In genomic region chr5:145205041-145205440, GRCm38 (mm10) we compare ENCODE assay signal across 8 mouse cellular contexts. TPM values are rescaled to one million over a fixed set of nuclear protein-coding genes. Genes with fewer than 3 reads are reported as not detected.
A peak's percentile ranks its signal among the peaks of the same experiment; 100 is the strongest.
DNase-seq lines count a peak whose midpoint lies in the region; ATAC-seq and TF ChIP-seq lines count a peak whose summit lies in the region.

No protein-coding gene starts in this region.

- no peak for TF ChIP-seq CTCF in midbrain, postnatal 0 days (IDR thresholded peaks at IDR 0.05)

- no peak for ATAC-seq in kidney, embryonic 15.5 days (replicated peaks; ENCODE audit: low FRiP score)
- no peak for ATAC-seq in intestine, embryonic 15.5 days
- no peak for ATAC-seq in midbrain, postnatal 0 days (ENCODE audit: low FRiP score)

- peaks cover 26% of the 10 kb centered on the region for H3K36me3 ChIP-seq in kidney, embryonic 15.5 days
- peaks cover 30% of the 10 kb centered on the region for H3K36me3 ChIP-seq in embryonic facial prominence, embryonic 10.5 days (replicated peaks)
- H3K36me3 ChIP-seq in intestine, embryonic 15.5 days, result 0 out of 2 replicates have a peak, but pooled peaks cover 2% of the 10 kb centered on the region
- peaks cover under 1% of the 10 kb centered on the region; the same call in 1 of the 2 replicates for H3K36me3 ChIP-seq in midbrain, postnatal 0 days (ENCODE audit: insufficient read depth, low read length)

- peak overlapping the region; percentile 60 for H3K4me3 ChIP-seq in kidney, embryonic 15.5 days (replicated peaks)
- H3K4me3 ChIP-seq in embryonic facial prominence, embryonic 10.5 days, result peak overlapping the region; percentile 73
- H3K4me3 ChIP-seq in intestine, embryonic 15.5 days (replicated peaks), result peak overlapping the region; percentile 60
- H3K4me3 ChIP-seq in midbrain, postnatal 0 days (ENCODE audit: low read depth, low read length), result peak overlapping the region; percentile 52

- no peaks in the 10 kb centered on the region for H3K9me3 ChIP-seq in kidney, embryonic 15.5 days (replicated peaks)
- H3K9me3 ChIP-seq in embryonic facial prominence, embryonic 10.5 days, result no peaks in the 10 kb centered on the region
- no peaks in the 10 kb centered on the region for H3K9me3 ChIP-seq in intestine, embryonic 15.5 days
- H3K9me3 ChIP-seq in midbrain, postnatal 0 days (ENCODE audit: low read length), result no peaks in the 10 kb centered on the region

- no peak for DNase-seq in kidney, adult 18-20 months
- no peak for DNase-seq in embryonic facial prominence, embryonic 10.5 days (ENCODE audit: low spot score)
- DNase-seq in midbrain, postnatal 0 days (ENCODE audit: low spot score), result no peak
- DNase-seq in gastrocnemius, postnatal 25 days, result no peak
- no peak for DNase-seq in natural killer cell, adult 2 months (ENCODE audit: low spot score in 2 of 2)
- DNase-seq in spleen, postnatal 14 days (ENCODE audit: low spot score in 2 of 2), result no peak

- no peaks in the 10 kb centered on the region for H3K27me3 ChIP-seq in kidney, embryonic 15.5 days
- no peaks in the 10 kb centered on the region for H3K27me3 ChIP-seq in embryonic facial prominence, embryonic 10.5 days (replicated peaks; ENCODE audit: low read depth, poor library complexity, severe bottlenecking)
- no peaks in the 10 kb centered on the region for H3K27me3 ChIP-seq in intestine, embryonic 15.5 days (replicated peaks)
- no peaks in the 10 kb centered on the region for H3K27me3 ChIP-seq in midbrain, postnatal 0 days (ENCODE audit: insufficient read depth, low read length)

- no peak overlapping the region for H3K27ac ChIP-seq in kidney, embryonic 15.5 days
- H3K27ac ChIP-seq in embryonic facial prominence, embryonic 10.5 days (replicated peaks), result no peak overlapping the region
- H3K27ac ChIP-seq in intestine, embryonic 15.5 days, result no peak overlapping the region
- no peak overlapping the region for H3K27ac ChIP-seq in midbrain, postnatal 0 days (ENCODE audit: low read depth, low read length)

- H3K4me2 ChIP-seq in kidney, embryonic 15.5 days, result peak overlapping the region; percentile 72
- H3K4me2 ChIP-seq in intestine, embryonic 15.5 days (replicated peaks), result peak overlapping the region; percentile 71
- peak overlapping the region; percentile 58 for H3K4me2 ChIP-seq in midbrain, postnatal 0 days (ENCODE audit: low read depth, low read length, poor library complexity, severe bottlenecking)

- WGBS in kidney, embryonic 15.5 days, result 25% methylated on average over 9 of the region's 9 CpGs
- 28% methylated on average over 9 of the region's 9 CpGs for WGBS in embryonic facial prominence, embryonic 10.5 days
- WGBS in intestine, embryonic 15.5 days, result 17% methylated on average over 9 of the region's 9 CpGs
- whole genome bisulfite sequencing in midbrain, postnatal 0 days, result 23% methylated on average over 9 of the region's 9 CpGs

- H3K9ac ChIP-seq in kidney, embryonic 15.5 days, result peak overlapping the region; percentile 47
- H3K9ac ChIP-seq in intestine, embryonic 15.5 days, result peak overlapping the region; percentile 54; the same call in 1 of the 2 replicates
- peak overlapping the region; percentile 42; the same call in 1 of the 2 replicates for H3K9ac ChIP-seq in midbrain, postnatal 0 days (replicated peaks; ENCODE audit: low read length, poor library complexity, severe bottlenecking)

- H3K4me1 ChIP-seq in kidney, embryonic 15.5 days, result peaks cover 24% of the 10 kb centered on the region
- peaks cover 28% of the 10 kb centered on the region for H3K4me1 ChIP-seq in embryonic facial prominence, embryonic 10.5 days
- peaks cover 16% of the 10 kb centered on the region for H3K4me1 ChIP-seq in intestine, embryonic 15.5 days (replicated peaks)
- peaks cover 10% of the 10 kb centered on the region; the same call in 1 of the 2 replicates for H3K4me1 ChIP-seq in midbrain, postnatal 0 days (ENCODE audit: insufficient read depth, low read length)

RNA-seq across cellular contexts. Expression of gene Zkscan5, which starts 0.7 kb away (rescaled TPM):
- 14.1 and 14.4 TPM in 2 replicates for polyA plus RNA-seq in kidney, embryonic 15.5 days (2015; fragmentation: Nextera tagmentation; extraction: Ambion mirVana)
- 17.8 and 19.5 TPM in 2 replicates for polyA plus RNA-seq in embryonic facial prominence, embryonic 10.5 days (2016; fragmentation: Nextera tagmentation; extraction: Ambion mirVana)
- 9.7 and 10.3 TPM in 2 replicates for polyA plus RNA-seq in intestine, embryonic 15.5 days (2015; fragmentation: Nextera tagmentation; extraction: Ambion mirVana)
- total RNA-seq in midbrain, postnatal 0 days (2014; rRNA removed), result 17.7 and 19.4 TPM in 2 replicates
- polyA plus RNA-seq in midbrain, postnatal 0 days (2015; fragmentation: Nextera tagmentation; extraction: Ambion mirVana), result 12.8 and 13.3 TPM in 2 replicates
- 1 to 10 TPM; 6.7 to 6.9 TPM for total RNA-seq in gastrocnemius, postnatal 25 days (2021)

RNA-seq across cellular contexts. Expression of gene Zkscan14, which starts 3.4 kb away (rescaled TPM):
- 8.1 and 9.9 TPM in 2 replicates for polyA plus RNA-seq in kidney, embryonic 15.5 days (2015; fragmentation: Nextera tagmentation; extraction: Ambion mirVana)
- 7.1 and 9.0 TPM in 2 replicates for polyA plus RNA-seq in embryonic facial prominence, embryonic 10.5 days (2016; fragmentation: Nextera tagmentation; extraction: Ambion mirVana)
- 7.8 and 9.5 TPM in 2 replicates for polyA plus RNA-seq in intestine, embryonic 15.5 days (2015; fragmentation: Nextera tagmentation; extraction: Ambion mirVana)
- 6.6 and 11.1 TPM in 2 replicates for total RNA-seq in midbrain, postnatal 0 days (2014; rRNA removed)
- polyA plus RNA-seq in midbrain, postnatal 0 days (2015; fragmentation: Nextera tagmentation; extraction: Ambion mirVana), result 9.9 and 11.1 TPM in 2 replicates
- 1 to 10 TPM; 7.8 to 9.7 TPM for total RNA-seq in gastrocnemius, postnatal 25 days (2021)

RNA-seq across cellular contexts. Expression of gene Atp5j2, which starts 13.2 kb away (rescaled TPM):
- 744 and 779 TPM in 2 replicates for polyA plus RNA-seq in kidney, embryonic 15.5 days (2015; fragmentation: Nextera tagmentation; extraction: Ambion mirVana)
- polyA plus RNA-seq in embryonic facial prominence, embryonic 10.5 days (2016; fragmentation: Nextera tagmentation; extraction: Ambion mirVana), result 523 and 540 TPM in 2 replicates
- 899 and 947 TPM in 2 replicates for polyA plus RNA-seq in intestine, embryonic 15.5 days (2015; fragmentation: Nextera tagmentation; extraction: Ambion mirVana)
- total RNA-seq in midbrain, postnatal 0 days (2014; rRNA removed), result 123 and 139 TPM in 2 replicates
- 634 and 667 TPM in 2 replicates for polyA plus RNA-seq in midbrain, postnatal 0 days (2015; fragmentation: Nextera tagmentation; extraction: Ambion mirVana)
- total RNA-seq in gastrocnemius, postnatal 25 days (2021), result 100 to 1,000 TPM; 674 to 757 TPM

RNA-seq across cellular contexts. Expression of gene Zfp655, which starts 26.5 kb away (rescaled TPM):
- polyA plus RNA-seq in kidney, embryonic 15.5 days (2015; fragmentation: Nextera tagmentation; extraction: Ambion mirVana), result 31.3 and 34.5 TPM in 2 replicates
- 31.2 and 31.4 TPM in 2 replicates for polyA plus RNA-seq in embryonic facial prominence, embryonic 10.5 days (2016; fragmentation: Nextera tagmentation; extraction: Ambion mirVana)
- 33.1 and 38.6 TPM in 2 replicates for polyA plus RNA-seq in intestine, embryonic 15.5 days (2015; fragmentation: Nextera tagmentation; extraction: Ambion mirVana)
- total RNA-seq in midbrain, postnatal 0 days (2014; rRNA removed), result 24.0 and 36.9 TPM in 2 replicates
- 23.1 and 25.6 TPM in 2 replicates for polyA plus RNA-seq in midbrain, postnatal 0 days (2015; fragmentation: Nextera tagmentation; extraction: Ambion mirVana)
- 10 to 100 TPM; 10.9 to 12.6 TPM for total RNA-seq in gastrocnemius, postnatal 25 days (2021)

RNA-seq across cellular contexts. Expression of gene Cpsf4, which starts 38.0 kb away (rescaled TPM):
- polyA plus RNA-seq in kidney, embryonic 15.5 days (2015; fragmentation: Nextera tagmentation; extraction: Ambion mirVana), result 52.0 and 57.6 TPM in 2 replicates
- 87.0 and 91.9 TPM in 2 replicates for polyA plus RNA-seq in embryonic facial prominence, embryonic 10.5 days (2016; fragmentation: Nextera tagmentation; extraction: Ambion mirVana)
- 43.1 and 47.1 TPM in 2 replicates for polyA plus RNA-seq in intestine, embryonic 15.5 days (2015; fragmentation: Nextera tagmentation; extraction: Ambion mirVana)
- 44.4 and 47.3 TPM in 2 replicates for total RNA-seq in midbrain, postnatal 0 days (2014; rRNA removed)
- 40.1 and 40.7 TPM in 2 replicates for polyA plus RNA-seq in midbrain, postnatal 0 days (2015; fragmentation: Nextera tagmentation; extraction: Ambion mirVana)
- 1 to 10 TPM; 6.7 to 7.2 TPM for total RNA-seq in gastrocnemius, postnatal 25 days (2021)
